Mouse (Mus musculus): ENCODE data around the gene Poc5. TPM values are rescaled to one million over a fixed set of nuclear protein-coding genes. Genes with fewer than 3 reads are reported as not detected.

Gene Poc5
- polyA plus RNA-seq, 1 experiment: 7.5 TPM

GRCm38 (mm10) chr13:96418487-96418886 is 30.4 kb downstream of the Poc5 start:
- Histone ChIP-seq H3K27ac (ENCODE audit: control insufficient read depth, insufficient read depth, low read depth, low read length, poor library complexity) (no peak overlapping the region), H3K4me1 (ENCODE audit: control insufficient read depth, insufficient read depth, low read length) (no peaks in the 10 kb centered on the region), H3K4me3 (replicated peaks; ENCODE audit: control insufficient read depth, low read depth, low read length) (no peak overlapping the region)
- 81% methylated on average over 4 of the region's 4 CpGs for WGBS
- no peak for TF ChIP-seq POLR2A (IDR thresholded peaks at IDR 0.05; ENCODE audit: borderline replicate concordance, control insufficient read depth, low read depth, low read length)
- TF ChIP-seq CTCF (IDR thresholded peaks at IDR 0.05; ENCODE audit: control insufficient read depth, insufficient read depth, low read length): no peak

DNA sequence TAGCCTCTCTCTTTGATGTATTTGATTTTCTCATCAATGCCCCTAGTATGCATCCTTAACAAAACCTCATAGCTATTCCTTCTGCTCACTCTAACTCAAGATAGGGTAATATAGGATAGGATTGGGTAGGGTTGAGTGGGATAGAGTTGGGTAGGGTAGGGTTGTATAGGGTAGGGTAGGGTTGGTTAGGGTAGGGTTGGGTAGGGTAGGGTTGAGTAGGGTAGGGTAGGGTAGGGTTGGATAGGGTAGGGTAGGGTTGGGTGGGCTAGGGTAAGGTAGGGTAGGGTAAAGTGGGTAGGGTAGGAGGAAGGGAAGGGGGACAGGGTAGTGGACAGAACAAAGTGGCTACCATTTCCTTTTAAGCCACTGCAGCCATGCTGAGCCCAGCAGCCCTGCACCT is 33.1 kb downstream of the Poc5 start:
- H3K4me3 ChIP-seq (replicated peaks; ENCODE audit: control insufficient read depth, low read depth, low read length): no peak overlapping the region
- H3K4me1 ChIP-seq (ENCODE audit: control insufficient read depth, insufficient read depth, low read length): no peaks in the 10 kb centered on the region
- no peak overlapping the region for H3K27ac ChIP-seq (ENCODE audit: control insufficient read depth, insufficient read depth, low read depth, low read length, poor library complexity)
- TF ChIP-seq POLR2A (IDR thresholded peaks at IDR 0.05; ENCODE audit: borderline replicate concordance, control insufficient read depth, low read depth, low read length) (no peak), CTCF (IDR thresholded peaks at IDR 0.05; ENCODE audit: control insufficient read depth, insufficient read depth, low read length) (no peak)

DNA sequence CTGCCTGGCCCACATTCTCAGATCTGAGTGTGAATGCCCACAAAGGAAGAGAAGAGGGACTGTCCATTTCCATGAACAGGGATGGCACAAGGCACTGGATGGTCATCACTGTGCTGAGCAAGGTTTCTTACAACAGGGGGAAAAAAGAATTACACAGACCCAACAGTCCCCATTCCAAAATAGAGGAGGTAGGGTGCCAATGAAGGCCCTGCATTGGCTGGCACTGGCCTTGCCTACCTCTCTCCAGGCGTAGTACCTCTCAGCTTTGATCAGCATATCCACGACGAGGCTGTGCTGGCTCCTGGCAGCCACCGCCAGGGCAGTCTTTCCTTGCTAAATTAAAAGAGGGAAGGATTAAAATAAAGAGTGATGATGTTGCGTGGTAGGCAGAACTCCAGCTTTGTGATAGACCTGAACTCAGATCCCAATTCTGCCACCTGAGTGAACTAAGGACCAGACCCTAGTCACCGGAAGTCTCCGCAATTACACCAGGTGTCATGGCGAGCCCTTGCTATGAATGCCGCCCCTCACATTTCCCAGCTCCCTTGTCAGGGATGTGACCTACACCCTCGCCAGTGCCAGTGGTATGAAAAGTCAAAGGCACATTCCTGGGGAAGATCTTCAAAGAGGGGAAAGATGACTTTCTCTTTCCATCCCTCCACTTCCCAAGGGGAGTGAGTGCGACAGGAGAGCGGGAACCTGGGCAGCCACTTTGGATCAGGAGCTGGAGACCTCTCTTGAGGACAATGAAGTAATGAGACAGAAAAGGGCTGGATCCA is 36.6 kb downstream of the Poc5 start:
- H3K4me1 ChIP-seq (ENCODE audit: control insufficient read depth, insufficient read depth, low read length): no peaks in the 10 kb centered on the region
- no peak for TF ChIP-seq CTCF (IDR thresholded peaks at IDR 0.05; ENCODE audit: control insufficient read depth, insufficient read depth, low read length)
- no peak for TF ChIP-seq POLR2A (IDR thresholded peaks at IDR 0.05; ENCODE audit: borderline replicate concordance, control insufficient read depth, low read depth, low read length)
- H3K27ac ChIP-seq (ENCODE audit: control insufficient read depth, insufficient read depth, low read depth, low read length, poor library complexity): no peak overlapping the region
- no peak overlapping the region for H3K4me3 ChIP-seq (replicated peaks; ENCODE audit: control insufficient read depth, low read depth, low read length)
- WGBS: 91% methylated on average over 12 of the region's 12 CpGs

DNA sequence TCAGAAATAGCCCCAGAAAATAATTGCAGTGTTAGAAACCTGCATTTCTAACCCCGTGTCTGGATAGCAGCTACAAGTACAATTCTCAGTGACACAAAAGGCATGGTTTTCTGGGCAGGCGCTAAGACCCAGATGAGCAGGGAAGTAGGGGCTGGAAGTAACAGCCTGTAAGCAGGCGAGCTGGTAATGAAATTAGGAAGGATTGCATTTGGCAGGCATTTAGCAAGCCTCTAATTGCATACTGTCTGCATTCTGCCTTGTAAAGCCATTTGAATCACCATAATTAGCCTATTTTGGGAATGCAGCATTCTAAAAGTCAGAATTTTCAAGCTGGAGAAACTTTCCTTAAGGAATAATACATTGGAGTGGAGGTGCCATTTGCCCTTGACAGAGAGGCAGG is 38.0 kb downstream of the Poc5 start:
- no peaks in the 10 kb centered on the region for H3K4me1 ChIP-seq (ENCODE audit: control insufficient read depth, insufficient read depth, low read length)
- no peak overlapping the region for H3K27ac ChIP-seq (ENCODE audit: control insufficient read depth, insufficient read depth, low read depth, low read length, poor library complexity)
- TF ChIP-seq POLR2A (IDR thresholded peaks at IDR 0.05; ENCODE audit: borderline replicate concordance, control insufficient read depth, low read depth, low read length): no peak
- TF ChIP-seq CTCF (IDR thresholded peaks at IDR 0.05; ENCODE audit: control insufficient read depth, insufficient read depth, low read length): no peak
- H3K4me3 ChIP-seq (replicated peaks; ENCODE audit: control insufficient read depth, low read depth, low read length): no peak overlapping the region
- WGBS: 63% methylated on average over 3 of the region's 3 CpGs

- WGBS: 73% methylated on average over 5 of the region's 5 CpGs
- Histone ChIP-seq H3K4me1 (ENCODE audit: control insufficient read depth, insufficient read depth, low read length) (no peaks in the 10 kb centered on the region), H3K27ac (ENCODE audit: control insufficient read depth, insufficient read depth, low read depth, low read length, poor library complexity) (no peak overlapping the region), H3K4me3 (replicated peaks; ENCODE audit: control insufficient read depth, low read depth, low read length) (no peak overlapping the region)
- no peak for TF ChIP-seq CTCF (IDR thresholded peaks at IDR 0.05; ENCODE audit: control insufficient read depth, insufficient read depth, low read length)
- TF ChIP-seq POLR2A (IDR thresholded peaks at IDR 0.05; ENCODE audit: borderline replicate concordance, control insufficient read depth, low read depth, low read length): no peak
Measured at GRCm38 (mm10) chr13:96428531-96428930, 40.4 kb downstream of the Poc5 start.

- 37% methylated on average over 12 of the region's 12 CpGs for WGBS
- TF ChIP-seq CTCF (IDR thresholded peaks at IDR 0.05; ENCODE audit: control insufficient read depth, insufficient read depth, low read length) (peak; percentile 92), POLR2A (IDR thresholded peaks at IDR 0.05; ENCODE audit: borderline replicate concordance, control insufficient read depth, low read depth, low read length) (no peak)
- Histone ChIP-seq H3K4me3 (replicated peaks; ENCODE audit: control insufficient read depth, low read depth, low read length) (no peak overlapping the region), H3K27ac (ENCODE audit: control insufficient read depth, insufficient read depth, low read depth, low read length, poor library complexity) (no peak overlapping the region), H3K4me1 (ENCODE audit: control insufficient read depth, insufficient read depth, low read length) (no peaks in the 10 kb centered on the region; the same call in 1 of the 2 replicates)
Measured at GRCm38 (mm10) chr13:96431595-96432156, 43.6 kb downstream of the Poc5 start.

GRCm38 (mm10) chr13:96432376-96432811 is 44.3 kb downstream of the Poc5 start:
- TF ChIP-seq POLR2A (IDR thresholded peaks at IDR 0.05; ENCODE audit: borderline replicate concordance, control insufficient read depth, low read depth, low read length): no peak
- Histone ChIP-seq H3K4me1 (ENCODE audit: control insufficient read depth, insufficient read depth, low read length) (no peaks in the 10 kb centered on the region; the same call in 1 of the 2 replicates), H3K4me3 (replicated peaks; ENCODE audit: control insufficient read depth, low read depth, low read length) (no peak overlapping the region), H3K27ac (ENCODE audit: control insufficient read depth, insufficient read depth, low read depth, low read length, poor library complexity) (no peak overlapping the region)
- 66% methylated on average over 3 of the region's 3 CpGs for WGBS

- 58% methylated on average over 6 of the region's 6 CpGs for WGBS
Measured at GRCm38 (mm10) chr13:96433041-96433440, 44.9 kb downstream of the Poc5 start.

More at GRCm38 (mm10) chr13:96433041-96433440, 44.9 kb downstream of the Poc5 start:
- Histone ChIP-seq H3K27ac (ENCODE audit: control insufficient read depth, insufficient read depth, low read depth, low read length, poor library complexity) (no peak overlapping the region), H3K4me1 (ENCODE audit: control insufficient read depth, insufficient read depth, low read length) (no peaks in the 10 kb centered on the region; the same call in 1 of the 2 replicates), H3K4me3 (replicated peaks; ENCODE audit: control insufficient read depth, low read depth, low read length) (no peak overlapping the region)
- TF ChIP-seq CTCF (IDR thresholded peaks at IDR 0.05; ENCODE audit: control insufficient read depth, insufficient read depth, low read length) (no peak), POLR2A (IDR thresholded peaks at IDR 0.05; ENCODE audit: borderline replicate concordance, control insufficient read depth, low read depth, low read length) (no peak)

Data from bone marrow, adult 2 months (tissue).